Mouse (Mus musculus) cerebellum, adult 18-20 months (tissue): ENCODE data around the gene Kcnip3.

Experiments used
- DNase-seq, 2 experiments: peaks; one replicate each; pipeline ENCODE4 v3.0.0; 2021

Kcnip3 gene

GRCm38 (mm10) chr2:127517081-127517480, 4.8 kb downstream of the Kcnip3 start:
- DNase-seq: no peak

DNA sequence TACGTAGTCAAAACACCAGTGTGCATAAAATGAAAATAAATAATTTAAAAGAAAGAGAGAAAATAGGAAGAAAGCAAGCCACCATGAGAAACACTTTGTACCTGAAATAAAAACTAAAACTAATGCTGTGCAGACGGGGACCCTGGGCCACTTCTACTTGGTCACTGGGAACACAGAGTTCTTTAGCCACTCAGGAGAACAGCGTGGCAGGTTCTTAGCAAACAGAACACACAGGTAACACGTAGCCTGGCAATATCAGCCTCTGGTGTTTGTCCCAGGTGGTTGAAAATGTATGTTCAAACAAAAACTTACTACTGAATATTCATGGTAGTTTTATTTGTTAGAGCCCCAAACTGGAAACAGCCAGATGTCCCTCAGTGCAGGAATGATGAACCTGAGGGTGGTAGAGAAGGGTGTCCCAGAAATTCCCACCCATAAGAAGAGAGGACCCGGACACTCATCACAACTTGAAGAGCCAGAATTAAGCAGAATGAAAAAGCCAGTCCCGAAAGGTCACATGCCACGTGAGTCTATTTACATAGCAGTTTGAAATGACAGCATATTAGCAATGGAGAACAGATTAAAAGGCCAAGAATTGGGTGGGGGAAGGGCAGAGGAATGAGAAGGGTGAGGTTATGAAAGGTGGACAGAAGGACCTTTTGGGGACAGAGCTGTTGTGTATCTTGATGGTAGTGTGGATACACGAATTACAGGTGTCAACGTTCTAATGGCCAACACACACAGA, 7.3 kb downstream of the Kcnip3 start:
- DNase-seq: no peak

DNA sequence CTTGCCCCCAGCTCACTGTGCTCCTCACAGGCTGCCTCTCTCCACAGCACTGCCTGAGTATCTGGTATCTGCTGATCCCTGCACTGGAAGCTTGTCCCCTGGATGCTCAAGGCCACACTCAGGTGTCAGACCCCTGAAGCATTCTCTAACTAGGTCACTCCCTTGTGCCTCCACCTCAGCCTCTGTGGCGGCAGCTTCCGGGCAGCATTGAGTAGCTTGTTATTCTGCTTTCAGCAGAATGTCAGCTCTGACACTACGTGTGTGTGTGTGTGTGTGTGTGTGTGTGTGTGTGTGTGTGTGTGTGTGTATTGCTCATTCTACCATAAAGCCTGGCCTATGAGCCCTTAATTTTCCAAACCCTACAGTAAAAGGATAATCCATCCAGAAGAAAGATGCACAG, 8.7 kb downstream of the Kcnip3 start:
- no peak for DNase-seq

- DNase-seq: peak; percentile 31 to 39
Observed at GRCm38 (mm10) chr2:127511426-127511825, 10.5 kb downstream of the Kcnip3 start.

DNA sequence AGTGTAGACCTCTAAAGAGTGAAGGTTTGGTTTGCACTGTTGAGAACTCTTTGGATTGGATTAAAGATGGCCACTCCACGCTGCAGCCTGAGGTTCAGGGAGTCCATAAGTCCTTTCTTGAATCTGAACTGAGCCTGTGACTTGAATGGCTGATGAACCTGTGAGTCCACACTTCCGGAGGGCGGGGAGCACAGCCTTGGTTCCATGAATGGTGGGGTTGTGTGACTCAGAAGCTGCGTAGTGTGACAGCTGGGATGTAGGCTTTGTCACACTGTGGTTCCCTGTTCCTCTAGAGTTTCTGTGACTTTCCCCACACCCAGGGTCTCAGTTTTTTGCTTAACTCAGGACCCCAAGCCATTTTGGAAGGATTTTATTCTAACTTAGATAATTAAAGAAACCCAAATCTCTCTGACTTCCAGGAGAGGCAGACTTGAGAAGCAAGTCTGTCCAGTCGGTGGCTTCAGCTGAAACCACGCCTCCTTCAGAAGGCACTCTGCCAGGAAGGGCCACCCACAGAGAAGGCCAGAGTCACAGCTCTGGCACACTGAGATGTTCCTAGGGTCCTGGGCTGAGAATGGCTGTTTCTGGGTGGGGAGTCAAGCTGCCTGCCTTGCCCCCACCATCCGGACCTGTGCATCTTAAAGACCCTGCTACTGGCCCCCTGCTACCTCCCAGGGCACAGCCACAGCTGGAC, 13.8 kb downstream of the Kcnip3 start:
- DNase-seq: peak; percentile 64 to 66

- DNase-seq: peak; percentile 89 to 93
Observed at GRCm38 (mm10) chr2:127507077-127507774, 14.7 kb downstream of the Kcnip3 start.

DNA sequence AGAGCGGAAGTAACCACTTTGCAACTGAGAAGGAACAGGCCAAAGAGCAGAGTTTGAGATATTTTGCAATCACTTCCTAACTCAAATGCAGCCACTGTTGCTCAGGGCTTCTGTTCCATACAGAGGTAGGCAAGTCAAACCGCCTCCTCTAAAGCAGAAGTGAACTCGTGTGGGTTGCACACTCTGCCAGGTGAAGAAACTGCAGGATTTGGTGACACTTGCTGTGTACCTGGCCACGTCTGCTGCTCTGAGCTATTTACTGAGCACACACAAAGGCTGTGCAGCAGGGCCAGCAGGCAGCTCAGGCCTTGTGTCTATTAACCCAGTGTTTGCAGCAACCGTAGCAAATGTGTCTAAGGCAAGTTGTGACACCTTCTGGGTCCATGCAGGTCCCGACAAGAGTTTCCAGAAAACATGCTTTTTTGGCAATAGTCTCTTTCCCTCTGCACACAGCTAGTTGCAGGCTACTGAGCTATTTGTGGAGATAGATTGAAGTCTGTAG, 15.7 kb downstream of the Kcnip3 start:
- DNase-seq: no peak

- DNase-seq: no peak
Observed at GRCm38 (mm10) chr2:127505196-127505595, 16.7 kb downstream of the Kcnip3 start.

- DNase-seq: peak; percentile 59 to 69
Observed at GRCm38 (mm10) chr2:127503751-127504549, 17.9 kb downstream of the Kcnip3 start.

DNA sequence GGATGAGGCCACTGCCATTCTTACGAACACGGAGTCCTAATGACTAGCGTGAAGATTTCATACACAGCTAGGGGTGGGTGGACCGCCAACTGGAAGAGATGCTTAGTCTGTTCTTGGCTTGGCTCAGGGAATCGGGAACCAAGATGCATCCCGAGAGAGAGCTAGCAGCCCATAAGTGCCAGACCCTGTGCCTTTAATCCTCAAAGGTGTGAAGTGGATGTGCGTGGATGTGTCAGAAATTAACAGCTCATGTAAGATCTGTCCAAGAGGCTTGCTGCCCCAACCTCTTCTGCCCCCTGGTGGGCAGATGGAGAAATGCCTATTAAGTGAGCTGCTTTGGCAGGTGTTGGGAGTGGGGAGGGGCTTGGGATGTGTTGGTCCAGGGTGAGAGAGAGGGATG, 20.8 kb downstream of the Kcnip3 start:
- peak; percentile 49 to 65 for DNase-seq

DNA sequence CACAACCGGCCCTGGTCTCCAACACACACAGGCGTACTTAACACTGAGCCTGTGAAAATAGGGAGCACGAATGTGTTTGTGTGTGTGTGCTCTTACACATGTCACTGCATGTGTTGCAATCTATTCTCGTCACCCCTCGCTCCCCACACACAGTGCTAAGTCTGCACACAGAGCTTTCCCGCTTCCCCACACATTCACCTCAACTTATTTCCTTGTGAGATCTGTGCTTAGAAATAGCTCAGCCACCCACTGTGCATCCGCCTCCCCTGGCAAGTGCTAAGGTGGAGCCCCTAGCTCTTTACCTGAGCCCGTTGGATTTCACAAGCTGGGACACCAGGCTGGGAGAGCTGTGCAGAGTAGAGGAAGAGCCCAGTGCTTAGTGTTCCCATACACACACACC, 23.1 kb downstream of the Kcnip3 start:
- DNase-seq: no peak

- no peak for DNase-seq
Observed at GRCm38 (mm10) chr2:127496321-127496720, 25.6 kb downstream of the Kcnip3 start.

GRCm38 (mm10) chr2:127484476-127485170, 37.3 kb downstream of the Kcnip3 start:
- DNase-seq: no peak

DNA sequence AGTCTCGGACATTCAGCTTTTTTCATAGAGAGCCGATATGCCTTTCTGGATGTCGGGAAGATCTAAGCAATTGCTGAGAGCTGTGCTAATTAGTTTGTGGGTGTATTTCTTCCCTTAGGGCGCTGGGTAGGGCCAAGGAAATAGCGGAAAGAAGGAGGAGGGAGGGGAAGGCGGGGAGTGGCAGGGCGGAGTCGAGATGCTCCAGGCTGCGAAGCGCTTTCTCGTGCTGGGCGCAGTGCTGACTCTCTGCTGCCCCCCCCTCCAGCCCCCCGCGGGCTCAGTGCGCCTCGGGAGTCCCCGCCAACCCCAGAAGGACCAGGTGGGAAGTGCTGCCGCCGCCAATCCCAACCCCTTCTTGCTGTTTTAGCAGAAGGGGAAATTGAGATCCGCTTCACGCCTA, 38.9 kb downstream of the Kcnip3 start:
- DNase-seq: peak; percentile 41 to 45

GRCm38 (mm10) chr2:127482533-127482911, 39.4 kb downstream of the Kcnip3 start:
- peak; percentile 58 to 62 for DNase-seq

- no peak for DNase-seq
Observed at GRCm38 (mm10) chr2:127481841-127482532, 39.9 kb downstream of the Kcnip3 start.

DNA sequence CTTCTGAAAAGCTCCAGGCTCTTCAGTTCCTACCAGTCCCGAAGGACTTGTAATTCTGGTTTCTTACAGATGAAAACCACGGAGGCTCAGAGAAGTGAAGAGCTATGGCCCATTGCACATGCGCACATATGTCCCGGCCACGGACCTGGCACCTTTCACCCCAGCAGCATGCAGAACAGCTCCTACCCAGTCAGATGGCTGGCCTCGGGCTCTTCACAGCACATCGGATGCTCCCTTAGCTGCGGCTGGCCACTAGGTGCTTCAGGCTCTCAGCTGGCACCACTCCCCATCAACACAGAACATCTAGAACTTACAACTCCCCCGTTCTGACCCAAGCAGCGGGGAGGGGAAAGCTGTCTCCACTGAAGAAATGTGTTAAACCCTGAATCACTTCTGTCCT, 42.1 kb downstream of the Kcnip3 start:
- peak in 1 of 2 experiments; percentile 40 for DNase-seq

- no peak for DNase-seq
Observed at GRCm38 (mm10) chr2:127479210-127479609, 42.7 kb downstream of the Kcnip3 start.

GRCm38 (mm10) chr2:127472279-127472678, 49.6 kb downstream of the Kcnip3 start:
- no peak for DNase-seq

- no peak for DNase-seq
Observed at GRCm38 (mm10) chr2:127471281-127471680, 50.6 kb downstream of the Kcnip3 start.

DNA sequence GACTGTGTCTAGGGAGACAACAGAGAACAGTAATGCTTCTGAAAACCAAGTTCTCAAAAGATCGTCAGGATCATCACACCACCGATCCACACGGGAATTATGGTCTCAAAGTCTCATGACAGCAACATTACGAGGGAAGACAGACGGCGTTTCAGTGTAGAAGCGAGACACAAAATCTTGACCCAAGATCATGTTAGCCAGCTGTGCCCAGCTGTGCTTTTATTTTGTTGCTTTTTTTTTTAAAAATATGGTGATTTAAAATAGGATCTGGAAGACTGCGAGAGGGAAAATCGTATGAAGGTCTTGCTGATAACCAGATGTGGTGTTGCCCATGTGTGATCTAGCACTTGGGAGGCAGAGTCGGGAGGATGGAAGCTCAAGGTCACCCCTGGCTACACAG, 51.2 kb downstream of the Kcnip3 start:
- no peak for DNase-seq
